Mouse (Mus musculus): Measurements from ENCODE around the gene Nudt2. TPM values are rescaled to one million over a fixed set of nuclear protein-coding genes. Genes with fewer than 3 reads are reported as not detected.

Nudt2 gene
- polyA plus RNA-seq, 1 experiment from 2014 or later: 28.5 TPM

GRCm38 (mm10) chr4:41518349-41518748 lies 53.4 kb downstream of the Nudt2 start:
- no peak for DNase-seq (ENCODE audit: low spot score)

DNA sequence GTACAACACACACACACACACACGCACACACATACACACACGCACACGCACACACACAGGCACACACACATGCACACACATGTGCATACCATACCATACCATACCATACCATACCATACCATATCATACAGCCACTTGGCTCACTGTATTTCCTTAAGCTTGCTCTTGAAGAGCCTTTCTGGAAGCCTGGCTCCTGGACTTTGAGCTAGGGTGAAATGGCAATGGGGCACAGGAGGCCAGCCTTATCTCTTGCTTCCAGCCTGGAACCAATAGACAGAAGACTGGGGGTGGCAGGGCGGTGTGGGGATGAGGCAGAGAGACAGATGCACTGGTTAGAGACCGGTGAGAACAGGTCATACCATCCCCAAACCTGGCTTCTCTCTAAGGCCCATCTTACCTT lies 54.2 kb downstream of the Nudt2 start:
- DNase-seq (ENCODE audit: low spot score): no peak

- DNase-seq (ENCODE audit: low spot score): no peak
These were observed 55.7 kb downstream of the Nudt2 start for GRCm38 (mm10) chr4:41520641-41521040.

DNA sequence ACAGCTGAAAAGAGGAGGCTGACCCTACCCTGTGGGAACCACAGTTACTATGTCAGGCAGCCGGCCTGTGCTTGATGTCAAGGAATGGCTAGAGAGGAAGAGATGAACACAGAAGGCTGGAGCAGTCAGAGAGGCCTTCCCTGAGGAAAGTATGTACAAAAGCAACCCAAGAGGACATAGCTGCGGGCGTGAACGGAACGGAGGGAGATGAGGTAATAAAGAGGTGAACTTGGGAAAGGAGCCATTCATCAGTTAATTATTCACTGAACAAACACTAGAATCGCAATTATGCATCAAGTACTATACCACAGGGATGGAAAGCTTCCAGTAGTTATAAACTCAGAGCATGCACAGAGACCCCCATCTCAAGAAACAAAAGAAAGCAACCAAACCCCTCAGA lies 57.2 kb downstream of the Nudt2 start:
- DNase-seq (ENCODE audit: low spot score): no peak

DNA sequence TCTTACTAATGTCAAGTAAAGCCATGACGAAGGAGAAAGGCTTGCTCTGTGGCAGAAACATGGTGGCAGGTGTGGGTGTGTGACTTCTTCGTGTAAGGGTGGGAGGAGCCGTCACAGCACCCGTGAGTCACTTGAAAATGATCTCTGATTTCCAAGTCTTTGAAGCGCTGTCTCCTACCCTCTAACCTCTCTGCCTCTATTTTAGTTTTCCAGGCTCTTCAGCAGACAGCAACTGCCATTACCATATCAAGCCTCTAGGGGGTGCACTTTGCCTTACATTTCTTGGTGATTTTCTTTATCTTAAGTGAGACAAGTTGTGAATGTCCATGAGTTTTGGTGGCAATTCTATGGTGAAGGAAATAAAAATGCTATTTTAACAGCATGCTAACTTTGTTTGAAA lies 57.8 kb downstream of the Nudt2 start:
- peak; percentile 23 for DNase-seq (ENCODE audit: low spot score)

GRCm38 (mm10) chr4:41523839-41524238 lies 58.9 kb downstream of the Nudt2 start:
- no peak for DNase-seq (ENCODE audit: low spot score)

- no peak for DNase-seq (ENCODE audit: low spot score)
These were observed 59.9 kb downstream of the Nudt2 start for GRCm38 (mm10) chr4:41524829-41525228.

GRCm38 (mm10) chr4:41526553-41526952 lies 61.6 kb downstream of the Nudt2 start:
- DNase-seq (ENCODE audit: low spot score): no peak

DNA sequence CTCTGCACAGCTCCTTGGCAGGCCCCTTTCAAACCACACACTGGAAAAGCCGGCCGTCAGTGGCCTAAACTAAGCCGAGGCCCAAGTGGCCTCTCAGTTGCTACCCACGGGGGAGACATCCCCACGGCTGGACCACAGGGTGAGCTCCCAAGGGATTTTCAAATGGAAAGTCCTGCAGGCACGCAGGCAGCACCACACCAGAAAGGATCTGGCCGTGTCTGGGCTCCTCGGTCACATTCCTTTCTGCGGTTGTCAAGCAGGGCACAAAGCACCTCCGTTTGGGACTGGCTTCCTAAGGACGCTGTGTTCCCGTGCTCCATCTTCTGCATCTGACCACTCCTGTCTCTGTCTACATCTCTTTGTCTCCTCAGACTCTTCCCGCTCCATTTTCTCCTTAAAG lies 62.1 kb downstream of the Nudt2 start:
- no peak for DNase-seq (ENCODE audit: low spot score)

DNA sequence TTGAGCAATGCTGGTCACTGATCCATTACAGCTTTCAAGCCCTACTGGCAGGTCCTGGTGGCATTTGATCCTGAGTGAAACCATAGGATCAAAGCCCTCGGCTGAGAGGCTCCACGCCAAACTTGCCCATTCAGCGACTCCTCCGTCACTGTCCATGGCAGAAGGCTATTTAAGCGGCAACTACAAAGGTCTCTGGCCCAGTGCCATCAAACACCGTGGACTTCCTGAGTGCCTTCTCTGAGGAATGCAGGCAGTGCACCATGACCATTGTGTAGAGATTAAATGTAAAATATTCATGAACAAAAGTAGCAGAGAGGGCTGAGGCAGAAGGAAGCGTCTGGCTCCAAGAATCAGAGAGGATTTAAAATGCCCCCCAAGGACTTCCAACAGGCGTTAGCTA lies 63.0 kb downstream of the Nudt2 start:
- DNase-seq (ENCODE audit: low spot score): no peak

Other genes starting within 250 kb of the Nudt2 start
- 32.1 and 37.7 TPM in 2 replicates for gene Ubap2, start 190.0 kb upstream of the Nudt2 start, polyA plus RNA-seq (2015; fragmentation: Nextera tagmentation; extraction: Ambion mirVana)
- gene Dcaf12, start 150.3 kb upstream of the Nudt2 start, polyA plus RNA-seq (2015; fragmentation: Nextera tagmentation; extraction: Ambion mirVana): 53.3 and 54.4 TPM in 2 replicates
- gene Ubap1, start 116.2 kb upstream of the Nudt2 start, polyA plus RNA-seq (2015; fragmentation: Nextera tagmentation; extraction: Ambion mirVana): 37.2 and 43.2 TPM in 2 replicates
- gene Kif24, start 264 bp upstream of the Nudt2 start, polyA plus RNA-seq (2015; fragmentation: Nextera tagmentation; extraction: Ambion mirVana): 5.6 and 5.9 TPM in 2 replicates
- gene AI464131, start 37.9 kb downstream of the Nudt2 start, polyA plus RNA-seq (2015; fragmentation: Nextera tagmentation; extraction: Ambion mirVana): 0.60 TPM in 2 replicates
- gene 1110017D15Rik, start 52.2 kb downstream of the Nudt2 start, polyA plus RNA-seq (2015; fragmentation: Nextera tagmentation; extraction: Ambion mirVana): 0.94 and 1.5 TPM in 2 replicates
- 1.6 and 2.7 TPM in 2 replicates for gene Fam219a, start 104.4 kb downstream of the Nudt2 start, polyA plus RNA-seq (2015; fragmentation: Nextera tagmentation; extraction: Ambion mirVana)
- gene Dnaic1, start 104.6 kb downstream of the Nudt2 start, polyA plus RNA-seq (2015; fragmentation: Nextera tagmentation; extraction: Ambion mirVana): 0.60 and 0.91 TPM in 2 replicates
- gene Enho, start 175.2 kb downstream of the Nudt2 start, polyA plus RNA-seq (2015; fragmentation: Nextera tagmentation; extraction: Ambion mirVana): 10.3 and 10.5 TPM in 2 replicates
- 0.26 and 0.43 TPM in 2 replicates for gene Cntfr, start 231.9 kb downstream of the Nudt2 start, polyA plus RNA-seq (2015; fragmentation: Nextera tagmentation; extraction: Ambion mirVana)
- gene Il11ra1, start 234.8 kb downstream of the Nudt2 start, polyA plus RNA-seq (2015; fragmentation: Nextera tagmentation; extraction: Ambion mirVana): 35.8 and 39.3 TPM in 2 replicates
- gene Rpp25l, start 248.4 kb downstream of the Nudt2 start, polyA plus RNA-seq (2015; fragmentation: Nextera tagmentation; extraction: Ambion mirVana): 68.3 and 75.1 TPM in 2 replicates